18 mouse cellular contexts compared by ENCODE assay signal in genomic region chr4:136088364-136088763, GRCm38 (mm10). TPM values are rescaled to one million over a fixed set of nuclear protein-coding genes. Genes with fewer than 3 reads are reported as not detected.
A peak's percentile ranks its signal among the peaks of the same experiment; 100 is the strongest.
DNase-seq lines count a peak whose midpoint lies in the region; ATAC-seq and TF ChIP-seq lines count a peak whose summit lies in the region.
"Had no signal": no experiment of that assay in that cellular context is flagged by ENCODE, and none has a peak within 500 bp of the region (broad histone marks: within the 10 kb centered on the region; RNA-seq: fewer than 3 reads in every experiment).

No protein-coding gene starts in this region.

- H3K36me3 ChIP-seq in liver, postnatal 0 days (replicated peaks; ENCODE audit: insufficient read depth, low read length), result no peaks in the 10 kb centered on the region
- H3K36me3 ChIP-seq in liver, embryonic 12.5 days, result no peaks in the 10 kb centered on the region
- no peaks in the 10 kb centered on the region for H3K36me3 ChIP-seq in embryonic facial prominence, embryonic 12.5 days
- H3K36me3 ChIP-seq: G1E; limb, embryonic 15.5 days had no signal

- H3K9me3 ChIP-seq in liver, postnatal 0 days (ENCODE audit: low read length), result no peaks in the 10 kb centered on the region
- no peaks in the 10 kb centered on the region for H3K9me3 ChIP-seq in liver, embryonic 12.5 days (replicated peaks)
- 0 out of 2 replicates have a peak, but pooled peaks cover 4% of the 10 kb centered on the region for H3K9me3 ChIP-seq in embryonic facial prominence, embryonic 12.5 days
- H3K9me3 ChIP-seq: G1E; limb, embryonic 15.5 days had no signal

- TF ChIP-seq CTCF in liver, postnatal 0 days (IDR thresholded peaks at IDR 0.05; ENCODE audit: low read depth), result no peak

- no peak for TF ChIP-seq EP300 in liver, postnatal 0 days (IDR thresholded peaks at IDR 0.05; ENCODE audit: low read depth)

- H3K9ac ChIP-seq in liver, postnatal 0 days (replicated peaks), result no peak overlapping the region
- H3K9ac ChIP-seq in liver, embryonic 12.5 days, result no peak overlapping the region
- H3K9ac ChIP-seq in embryonic facial prominence, embryonic 12.5 days, result no peak overlapping the region
- H3K9ac ChIP-seq: limb, embryonic 15.5 days had no signal

- WGBS in liver, postnatal 0 days (ENCODE audit: insufficient replicate concordance), result 51% methylated on average over 5 of the region's 5 CpGs
- WGBS in liver, embryonic 12.5 days (ENCODE audit: insufficient replicate concordance), result 33% methylated on average over 5 of the region's 5 CpGs
- WGBS in embryonic facial prominence, embryonic 12.5 days, result 67% methylated on average over 5 of the region's 5 CpGs

- no peaks in the 10 kb centered on the region for H3K4me1 ChIP-seq in liver, postnatal 0 days (ENCODE audit: insufficient read depth)
- no peaks in the 10 kb centered on the region for H3K4me1 ChIP-seq in liver, embryonic 12.5 days
- H3K4me1 ChIP-seq in embryonic facial prominence, embryonic 12.5 days, result peaks cover 8% of the 10 kb centered on the region; the same call in 1 of the 2 replicates

- peak overlapping the region; percentile 67 for H3K27ac ChIP-seq in liver, postnatal 0 days (ENCODE audit: low read depth)
- H3K27ac ChIP-seq in liver, embryonic 12.5 days, result no peak overlapping the region
- 0 out of 2 replicates have a peak overlapping the region, but pooled peaks have one; percentile 17 for H3K27ac ChIP-seq in embryonic facial prominence, embryonic 12.5 days

- no peak overlapping the region for H3K4me3 ChIP-seq in liver, postnatal 0 days (ENCODE audit: low read depth, low read length)
- H3K4me3 ChIP-seq in liver, embryonic 12.5 days, result no peak overlapping the region
- no peak overlapping the region for H3K4me3 ChIP-seq in embryonic facial prominence, embryonic 12.5 days
- H3K4me3 ChIP-seq: erythroblast, embryonic 14.5 days; limb, embryonic 15.5 days had no signal

- H3K27me3 ChIP-seq in liver, postnatal 0 days (ENCODE audit: insufficient read depth, low read length), result no peaks in the 10 kb centered on the region
- peaks cover 52% of the 10 kb centered on the region for H3K27me3 ChIP-seq in liver, embryonic 12.5 days (replicated peaks)
- no peaks in the 10 kb centered on the region for H3K27me3 ChIP-seq in embryonic facial prominence, embryonic 12.5 days
- H3K27me3 ChIP-seq: limb, embryonic 15.5 days had no signal

- ATAC-seq in liver, postnatal 0 days, result no peak
- ATAC-seq in liver, embryonic 12.5 days, result no peak
- no peak for ATAC-seq in embryonic facial prominence, embryonic 12.5 days (ENCODE audit: insufficient number of reproducible peaks, insufficient read depth, low FRiP score, low TSS enrichment)
- ATAC-seq: forebrain, embryonic 16.5 days; hindbrain, embryonic 16.5 days; intestine, postnatal 0 days had no signal

- no peak for DNase-seq in liver, postnatal 0 days
- peak; percentile 58 for DNase-seq in thymus, postnatal 14 days
- no peak for DNase-seq in thymus, postnatal 10 days (ENCODE audit: low spot score in 2 of 2)
- DNase-seq in adrenal gland, postnatal 14 days, result no peak
- no peak for DNase-seq in T-cell, adult 2 months (ENCODE audit: low spot score)
- DNase-seq: adrenal gland, postnatal 36 days; cerebellum, adult 18-20 months; cerebellum, postnatal 25 days; gastrocnemius, postnatal 36 days; heart, postnatal 36 days had no signal

- no peak overlapping the region for H3K4me2 ChIP-seq in liver, postnatal 0 days (ENCODE audit: low read depth, low read length)
- H3K4me2 ChIP-seq in liver, embryonic 12.5 days, result no peak overlapping the region
- H3K4me2 ChIP-seq in embryonic facial prominence, embryonic 12.5 days (replicated peaks), result no peak overlapping the region
- H3K4me2 ChIP-seq: limb, embryonic 15.5 days had no signal

RNA-seq across cellular contexts. Expression of gene Rpl11, which starts 35.1 kb away (rescaled TPM):
- 251 and 260 TPM in 2 replicates for polyA plus RNA-seq in liver, postnatal 0 days (2015; fragmentation: Nextera tagmentation; extraction: Ambion mirVana)
- polyA plus RNA-seq in liver, embryonic 12.5 days (2016; fragmentation: Nextera tagmentation; extraction: Ambion mirVana), result 350 and 362 TPM in 2 replicates
- 390 and 392 TPM in 2 replicates for polyA plus RNA-seq in embryonic facial prominence, embryonic 12.5 days (2016; fragmentation: Nextera tagmentation; extraction: Ambion mirVana)
- 722 and 781 TPM in 2 replicates for total RNA-seq in adrenal gland, postnatal 14 days (2021)

RNA-seq across cellular contexts. Expression of gene Id3, which starts 54.9 kb away (rescaled TPM):
- 77.3 and 79.1 TPM in 2 replicates for polyA plus RNA-seq in liver, postnatal 0 days (2015; fragmentation: Nextera tagmentation; extraction: Ambion mirVana)
- polyA plus RNA-seq in liver, embryonic 12.5 days (2016; fragmentation: Nextera tagmentation; extraction: Ambion mirVana), result 80.9 and 88.1 TPM in 2 replicates
- 612 and 623 TPM in 2 replicates for polyA plus RNA-seq in embryonic facial prominence, embryonic 12.5 days (2016; fragmentation: Nextera tagmentation; extraction: Ambion mirVana)
- 91.3 and 98.0 TPM in 2 replicates for total RNA-seq in adrenal gland, postnatal 14 days (2021)
- polyA plus RNA-seq: G1E had no signal
